Mouse (Mus musculus): Measurements from ENCODE around the gene Mpc1. TPM values are rescaled to one million over a fixed set of nuclear protein-coding genes. Genes with fewer than 3 reads are reported as not detected.

Mpc1 gene
- polyA plus RNA-seq, 1 experiment from 2014 or later, result 183 TPM

GRCm38 (mm10) chr17:8301515-8301914 is 18.8 kb downstream of the Mpc1 start:
- 82% methylated on average over 4 of the region's 4 CpGs for WGBS
- no peak for ATAC-seq (ENCODE audit: insufficient number of reproducible peaks, insufficient read depth, low FRiP score, low read depth)

GRCm38 (mm10) chr17:8302772-8303438 is 20.2 kb downstream of the Mpc1 start:
- WGBS, result 80% methylated on average over 7 of the region's 7 CpGs
- ATAC-seq (ENCODE audit: insufficient number of reproducible peaks, insufficient read depth, low FRiP score, low read depth), result no peak
- Histone ChIP-seq H3K27me3 (ENCODE audit: control insufficient read depth, insufficient read depth, low read length) (no peaks in the 10 kb centered on the region), H3K9ac (replicated peaks; ENCODE audit: low read depth, low read length) (no peak overlapping the region), H3K4me2 (replicated peaks; ENCODE audit: low read depth, low read length) (no peak overlapping the region), H3K27ac (ENCODE audit: low read length) (no peak overlapping the region), H3K4me3 (ENCODE audit: low read depth, low read length) (no peak overlapping the region), H3K36me3 (ENCODE audit: control insufficient read depth, insufficient read depth, low read length) (no peaks in the 10 kb centered on the region), H3K4me1 (ENCODE audit: control insufficient read depth, insufficient read depth, low read length) (no peaks in the 10 kb centered on the region), H3K9me3 (ENCODE audit: control insufficient read depth, low read depth, low read length) (no peaks in the 10 kb centered on the region)

More at GRCm38 (mm10) chr17:8301515-8301914, 18.8 kb downstream of the Mpc1 start:
- H3K4me2 ChIP-seq (replicated peaks; ENCODE audit: low read depth, low read length), result no peak overlapping the region
- H3K9ac ChIP-seq (replicated peaks; ENCODE audit: low read depth, low read length), result no peak overlapping the region
- H3K27me3 ChIP-seq (ENCODE audit: control insufficient read depth, insufficient read depth, low read length), result no peaks in the 10 kb centered on the region
- no peaks in the 10 kb centered on the region for H3K9me3 ChIP-seq (ENCODE audit: control insufficient read depth, low read depth, low read length)
- no peaks in the 10 kb centered on the region for H3K4me1 ChIP-seq (ENCODE audit: control insufficient read depth, insufficient read depth, low read length)
- no peak overlapping the region for H3K4me3 ChIP-seq (ENCODE audit: low read depth, low read length)
- no peaks in the 10 kb centered on the region for H3K36me3 ChIP-seq (ENCODE audit: control insufficient read depth, insufficient read depth, low read length)
- no peak overlapping the region for H3K27ac ChIP-seq (ENCODE audit: low read length)

- H3K9me3 ChIP-seq (ENCODE audit: control insufficient read depth, low read depth, low read length), result no peaks in the 10 kb centered on the region
- no peaks in the 10 kb centered on the region for H3K4me1 ChIP-seq (ENCODE audit: control insufficient read depth, insufficient read depth, low read length)
- H3K36me3 ChIP-seq (ENCODE audit: control insufficient read depth, insufficient read depth, low read length), result no peaks in the 10 kb centered on the region
- no peaks in the 10 kb centered on the region for H3K27me3 ChIP-seq (ENCODE audit: control insufficient read depth, insufficient read depth, low read length)
- no peak overlapping the region for H3K9ac ChIP-seq (replicated peaks; ENCODE audit: low read depth, low read length)
- no peak overlapping the region for H3K27ac ChIP-seq (ENCODE audit: low read length)
- WGBS, result 30% methylated on average over 5 of the region's 5 CpGs
- H3K4me3 ChIP-seq (ENCODE audit: low read depth, low read length), result no peak overlapping the region
- no peak for ATAC-seq (ENCODE audit: insufficient number of reproducible peaks, insufficient read depth, low FRiP score, low read depth)
- no peak overlapping the region for H3K4me2 ChIP-seq (replicated peaks; ENCODE audit: low read depth, low read length)
These were observed 21.0 kb downstream of the Mpc1 start for GRCm38 (mm10) chr17:8303671-8304070.

- Histone ChIP-seq H3K4me2 (replicated peaks; ENCODE audit: low read depth, low read length) (no peak overlapping the region), H3K36me3 (ENCODE audit: control insufficient read depth, insufficient read depth, low read length) (no peaks in the 10 kb centered on the region), H3K4me1 (ENCODE audit: control insufficient read depth, insufficient read depth, low read length) (no peaks in the 10 kb centered on the region), H3K27ac (ENCODE audit: low read length) (no peak overlapping the region), H3K9ac (replicated peaks; ENCODE audit: low read depth, low read length) (no peak overlapping the region), H3K9me3 (ENCODE audit: control insufficient read depth, low read depth, low read length) (no peaks in the 10 kb centered on the region), H3K27me3 (ENCODE audit: control insufficient read depth, insufficient read depth, low read length) (no peaks in the 10 kb centered on the region), H3K4me3 (ENCODE audit: low read depth, low read length) (no peak overlapping the region)
- no peak for ATAC-seq (ENCODE audit: insufficient number of reproducible peaks, insufficient read depth, low FRiP score, low read depth)
- 27% methylated on average over 3 of the region's 3 CpGs for WGBS
These were observed 23.1 kb downstream of the Mpc1 start for GRCm38 (mm10) chr17:8305801-8306200.

DNA sequence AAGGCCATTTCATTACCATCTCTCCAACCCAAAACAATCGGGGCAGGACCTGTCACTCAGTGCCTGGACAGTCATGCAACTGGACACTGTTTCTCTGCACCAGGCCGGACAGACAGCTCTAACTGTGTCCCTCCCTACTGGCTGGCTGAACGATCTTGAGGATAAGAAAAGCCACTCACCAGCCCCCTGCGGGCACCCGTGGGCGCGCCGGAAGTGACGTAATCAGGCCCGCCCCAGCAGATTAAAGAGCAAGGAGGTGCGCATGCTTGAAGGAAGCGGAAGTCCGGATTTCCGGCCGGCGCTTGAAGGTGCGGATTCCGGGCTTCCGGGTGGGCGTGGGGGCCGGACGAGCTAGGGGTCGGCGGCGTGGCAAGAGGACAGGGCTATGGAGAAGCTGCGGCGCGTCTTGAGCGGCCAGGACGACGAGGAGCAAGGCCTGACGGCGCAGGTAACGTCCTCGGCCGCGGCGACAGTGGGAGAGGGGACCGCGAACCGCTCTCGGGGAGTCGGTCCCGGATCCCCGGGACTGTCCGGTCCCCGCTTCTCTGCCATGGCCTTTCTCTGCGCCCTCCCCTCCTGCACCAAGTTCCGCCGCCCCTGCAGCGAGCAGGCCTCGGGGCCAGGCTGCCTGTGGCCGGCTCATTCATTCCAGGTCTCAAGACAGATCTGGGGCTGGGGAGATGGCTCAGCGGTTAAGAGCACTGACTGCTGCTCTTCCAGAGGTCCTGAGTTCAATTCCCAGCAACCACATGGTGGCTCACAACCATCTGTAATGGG is 28.3 kb downstream of the Mpc1 start, which contains the start of gene Sft2d1:
Gene Sft2d1, plus strand, starts transcription at position 265 of the 777 bp plus-strand sequence.
- Histone ChIP-seq H3K9ac (replicated peaks; ENCODE audit: low read depth, low read length) (peak within 1 kb of the TSS; percentile 65), H3K4me2 (replicated peaks; ENCODE audit: low read depth, low read length) (peak within 1 kb of the TSS; percentile 67), H3K9me3 (ENCODE audit: control insufficient read depth, low read depth, low read length) (no peaks in the 10 kb centered on the region), H3K4me1 (ENCODE audit: control insufficient read depth, insufficient read depth, low read length) (no peaks in the 10 kb centered on the region), H3K36me3 (ENCODE audit: control insufficient read depth, insufficient read depth, low read length) (no peaks in the 10 kb centered on the region), H3K4me3 (ENCODE audit: low read depth, low read length) (peak within 1 kb of the TSS; percentile 78), H3K27me3 (ENCODE audit: control insufficient read depth, insufficient read depth, low read length) (no peaks in the 10 kb centered on the region), H3K27ac (ENCODE audit: low read length) (peak within 1 kb of the TSS; percentile 63; the same call in 1 of the 2 replicates)
- peak; percentile 93 for ATAC-seq (ENCODE audit: insufficient number of reproducible peaks, insufficient read depth, low FRiP score, low read depth)
- WGBS, result 1% methylated on average over 46 of the region's 54 CpGs

DNA sequence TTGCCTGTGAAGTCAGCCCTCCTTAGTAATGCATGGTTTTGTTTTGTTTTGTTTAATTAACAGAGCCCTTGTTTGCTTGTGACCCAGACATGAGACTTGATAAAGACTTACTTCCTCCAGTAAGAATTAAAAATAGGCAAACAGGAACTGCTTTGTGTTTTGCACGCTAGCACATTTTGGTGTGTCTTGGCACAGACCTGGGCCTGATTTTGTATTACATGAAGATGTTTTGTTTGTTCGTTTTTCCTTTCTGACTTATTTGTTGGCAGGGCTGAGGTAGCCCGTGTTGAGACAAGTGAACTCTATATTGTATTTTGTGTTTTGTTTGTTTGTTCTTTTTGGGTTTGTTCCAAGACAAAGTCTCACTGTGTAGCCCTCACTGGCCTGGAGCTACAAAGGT is 29.0 kb downstream of the Mpc1 start:
- ATAC-seq (ENCODE audit: insufficient number of reproducible peaks, insufficient read depth, low FRiP score, low read depth), result no peak

GRCm38 (mm10) chr17:8313976-8314375 is 31.3 kb downstream of the Mpc1 start:
- H3K36me3 ChIP-seq (ENCODE audit: control insufficient read depth, insufficient read depth, low read length), result no peaks in the 10 kb centered on the region
- H3K4me3 ChIP-seq (ENCODE audit: low read depth, low read length), result no peak overlapping the region
- 85% methylated on average over 3 of the region's 3 CpGs for WGBS
- H3K27me3 ChIP-seq (ENCODE audit: control insufficient read depth, insufficient read depth, low read length), result no peaks in the 10 kb centered on the region
- H3K9ac ChIP-seq (replicated peaks; ENCODE audit: low read depth, low read length), result no peak overlapping the region
- no peak for ATAC-seq (ENCODE audit: insufficient number of reproducible peaks, insufficient read depth, low FRiP score, low read depth)
- no peaks in the 10 kb centered on the region for H3K4me1 ChIP-seq (ENCODE audit: control insufficient read depth, insufficient read depth, low read length)
- no peak overlapping the region for H3K27ac ChIP-seq (ENCODE audit: low read length)
- no peak overlapping the region for H3K4me2 ChIP-seq (replicated peaks; ENCODE audit: low read depth, low read length)
- H3K9me3 ChIP-seq (ENCODE audit: control insufficient read depth, low read depth, low read length), result no peaks in the 10 kb centered on the region

More for the DNA sequence above, 29.0 kb downstream of the Mpc1 start:
- Histone ChIP-seq H3K9ac (replicated peaks; ENCODE audit: low read depth, low read length) (peak overlapping the region; percentile 65; the same call in 1 of the 2 replicates), H3K27me3 (ENCODE audit: control insufficient read depth, insufficient read depth, low read length) (no peaks in the 10 kb centered on the region), H3K4me1 (ENCODE audit: control insufficient read depth, insufficient read depth, low read length) (no peaks in the 10 kb centered on the region), H3K9me3 (ENCODE audit: control insufficient read depth, low read depth, low read length) (no peaks in the 10 kb centered on the region), H3K36me3 (ENCODE audit: control insufficient read depth, insufficient read depth, low read length) (no peaks in the 10 kb centered on the region), H3K4me2 (replicated peaks; ENCODE audit: low read depth, low read length) (peak overlapping the region; percentile 67), H3K27ac (ENCODE audit: low read length) (no peak overlapping the region), H3K4me3 (ENCODE audit: low read depth, low read length) (peak overlapping the region; percentile 78)
- WGBS, result 43% methylated on average over 3 of the region's 3 CpGs

DNA sequence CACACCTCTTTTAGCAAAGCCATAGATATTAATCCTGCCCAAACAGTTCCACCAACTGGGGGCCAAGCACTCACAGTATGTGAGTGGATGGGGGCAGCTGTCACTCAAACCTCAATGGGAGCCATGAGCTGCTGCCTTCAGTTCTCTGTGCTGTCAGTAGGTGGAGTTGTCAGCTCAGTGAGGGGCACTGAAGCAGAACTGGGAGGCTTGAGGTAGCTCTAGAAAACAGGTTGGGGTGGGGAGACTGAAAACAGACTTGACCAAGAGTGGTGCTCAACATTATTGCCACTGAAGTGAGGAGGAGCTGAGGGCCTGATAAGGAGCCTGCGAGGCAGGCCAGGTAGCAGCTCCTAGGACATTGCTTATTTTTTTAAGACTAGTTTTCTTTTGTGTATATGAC is 33.5 kb downstream of the Mpc1 start:
- Histone ChIP-seq H3K36me3 (ENCODE audit: control insufficient read depth, insufficient read depth, low read length) (no peaks in the 10 kb centered on the region), H3K27ac (ENCODE audit: low read length) (no peak overlapping the region), H3K9me3 (ENCODE audit: control insufficient read depth, low read depth, low read length) (no peaks in the 10 kb centered on the region), H3K4me1 (ENCODE audit: control insufficient read depth, insufficient read depth, low read length) (no peaks in the 10 kb centered on the region), H3K4me3 (ENCODE audit: low read depth, low read length) (no peak overlapping the region), H3K9ac (replicated peaks; ENCODE audit: low read depth, low read length) (no peak overlapping the region), H3K4me2 (replicated peaks; ENCODE audit: low read depth, low read length) (no peak overlapping the region), H3K27me3 (ENCODE audit: control insufficient read depth, insufficient read depth, low read length) (no peaks in the 10 kb centered on the region)
- no peak for ATAC-seq (ENCODE audit: insufficient number of reproducible peaks, insufficient read depth, low FRiP score, low read depth)
- 81% methylated on average over 1 of the region's 1 CpGs for WGBS
